Mouse (Mus musculus) right cerebral cortex, adult 2 months (tissue): ENCODE data around the gene Olfr70.

Experiments used
- DNase-seq, 2 experiments: peaks; one replicate each; pipeline ENCODE4 v3.0.0; 2021 to 2022; ENCODE audit warnings: low spot score in 2 of 2

Gene Olfr70

DNA sequence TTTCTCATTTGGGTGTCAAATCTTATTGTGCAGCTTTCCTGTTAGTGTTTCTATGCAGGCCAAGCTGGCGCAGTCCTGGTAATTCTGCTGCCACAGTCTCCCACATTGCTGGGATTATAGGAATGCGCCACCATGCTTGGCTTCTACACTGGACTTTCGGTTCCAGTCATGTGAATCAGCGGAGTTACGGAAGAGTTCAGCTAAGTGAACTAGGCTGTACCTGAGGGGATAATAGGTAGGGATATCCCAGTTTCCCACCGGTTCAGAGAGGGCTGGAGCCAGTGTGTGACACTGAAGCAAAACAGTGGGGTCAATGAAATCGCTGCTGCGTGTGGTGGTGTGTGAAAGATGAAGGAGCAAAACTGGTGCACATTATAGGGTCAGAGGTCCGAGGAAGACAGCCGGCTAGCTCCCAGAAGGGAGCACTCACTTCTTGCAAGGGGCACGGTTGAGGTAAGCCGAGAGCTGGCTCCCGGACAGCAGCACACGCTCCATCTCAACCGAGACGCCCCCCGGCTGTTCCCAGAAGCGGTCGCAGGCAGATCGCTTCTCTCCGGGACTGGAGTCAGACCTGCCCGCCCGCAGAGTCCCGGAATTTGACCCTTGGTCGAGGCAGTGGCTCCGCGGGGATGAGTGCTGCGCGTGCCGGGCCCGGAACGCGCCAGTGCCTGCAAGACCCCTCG lies 44.8 kb downstream of the Olfr70 start:
- peak in 1 of 2 experiments; percentile 30 for DNase-seq

DNA sequence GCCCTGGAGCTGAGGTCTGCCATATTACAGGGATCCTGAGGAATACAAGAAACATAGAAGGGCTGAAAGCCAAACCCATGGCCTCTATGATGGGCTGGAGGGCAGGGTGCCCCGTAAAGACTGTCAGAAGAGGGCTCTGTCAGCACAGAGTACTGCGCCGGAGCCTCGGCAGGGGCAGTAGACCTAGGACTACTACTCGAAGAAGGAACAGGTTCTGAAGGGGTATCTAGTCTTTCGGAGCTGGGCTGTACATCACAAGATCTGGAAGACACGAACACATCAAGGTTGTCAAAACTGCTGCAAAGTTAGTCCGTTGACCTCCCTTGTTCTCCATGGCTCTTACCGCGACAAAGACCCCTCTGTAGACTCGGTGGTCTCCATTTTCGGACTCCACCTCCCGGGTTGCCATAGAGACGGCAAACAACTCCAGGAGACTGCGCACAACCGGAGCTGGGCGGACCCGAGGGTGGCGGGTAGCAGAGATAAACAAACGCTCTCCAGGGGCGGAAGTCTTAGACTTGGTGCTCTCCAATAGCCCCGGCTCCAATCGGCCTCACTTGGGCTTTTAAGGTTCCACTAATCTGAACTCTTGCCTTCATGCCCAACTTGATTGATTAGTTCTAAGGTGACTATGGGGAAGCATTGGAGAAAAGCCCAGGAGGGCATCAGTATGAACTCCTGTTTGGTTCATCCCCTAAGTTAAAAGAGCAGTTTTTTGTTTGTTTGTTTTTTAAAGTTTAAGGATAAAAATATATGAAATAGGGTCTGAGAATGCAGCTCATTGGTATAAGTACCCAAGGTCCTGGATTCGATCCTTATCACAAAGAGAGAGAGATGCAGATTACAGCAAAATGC lies 47.2 kb downstream of the Olfr70 start, which contains the start of gene Spag8:
Gene Spag8, minus strand, starts transcription at position 434 of the 855 bp plus-strand sequence.
- peak in 1 of 2 experiments; percentile 38 for DNase-seq

DNA sequence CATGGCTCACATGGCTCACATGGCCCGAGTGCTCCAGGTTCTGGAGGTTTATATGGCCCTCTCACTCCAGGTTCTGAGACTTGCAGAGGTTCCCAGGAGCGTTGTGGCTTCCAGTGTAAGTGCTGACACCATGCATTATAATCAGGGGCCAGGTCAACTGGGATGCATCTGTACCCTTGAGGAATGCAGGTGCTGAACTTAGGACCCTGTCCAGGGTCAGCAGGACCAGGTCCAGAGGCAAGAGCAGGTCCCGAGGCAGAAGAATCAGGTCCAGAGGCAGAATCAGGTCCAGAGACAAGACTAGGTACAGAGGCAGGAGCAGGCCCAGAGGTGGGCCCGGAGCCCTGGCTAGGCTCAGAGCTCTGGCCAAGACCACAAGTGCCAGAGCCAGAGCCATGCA lies 47.9 kb downstream of the Olfr70 start:
- DNase-seq, result no peak

DNA sequence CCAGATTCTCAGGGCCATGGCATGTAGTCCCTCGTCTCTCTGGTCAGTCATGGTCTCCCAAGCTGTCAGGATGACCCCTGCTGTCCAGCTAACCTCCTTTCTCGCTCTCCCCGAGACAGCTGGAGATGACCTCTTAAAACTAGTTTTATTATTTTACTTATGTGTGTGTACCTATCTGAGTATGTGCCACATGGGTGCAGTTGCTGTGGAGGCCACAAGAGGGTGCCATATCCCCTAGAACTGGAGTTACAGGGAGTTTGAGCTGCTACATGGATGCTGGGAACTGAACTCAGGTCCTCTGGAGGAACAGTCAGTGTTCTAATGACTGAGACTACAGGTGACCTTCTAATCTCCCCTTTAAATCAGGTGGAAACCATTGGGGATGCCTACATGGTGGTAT lies 50.8 kb downstream of the Olfr70 start:
- DNase-seq, result no peak
